Mouse (Mus musculus) bone marrow macrophage, adult 2 months (primary cell): ENCODE results near the gene Dkkl1.

Experiments
- CTCF ChIP-seq: IDR thresholded peaks from 2 replicates; pipeline ENCODE4 v1.5.1; 2012; ENCODE audit warnings: low read depth, mild to moderate bottlenecking, low read length, moderate library complexity
- POLR2A ChIP-seq: IDR thresholded peaks from 2 replicates; pipeline ENCODE4 v1.6.1; 2012; ENCODE audit warnings: mild to moderate bottlenecking, low read depth, low read length, borderline replicate concordance

GRCm38 (mm10) chr7:45216442-45217183, 4.7 kb upstream of the Dkkl1 start:
- TF ChIP-seq CTCF, result no peak
- TF ChIP-seq POLR2A, result no peak
